Comparison of ENCODE assay signal across 23 mouse cellular contexts in genomic region chr12:99213218-99213617, GRCm38 (mm10).
A peak's percentile ranks its signal among the peaks of the same experiment; 100 is the strongest.
DNase-seq lines count a peak whose midpoint lies in the region; ATAC-seq and TF ChIP-seq lines count a peak whose summit lies in the region.
"Had no signal": no experiment of that assay in that cellular context is flagged by ENCODE, and none has a peak within 500 bp of the region (broad histone marks: within the 10 kb centered on the region; RNA-seq: fewer than 3 reads in every experiment).

No protein-coding gene starts in this region.

- no peak for TF ChIP-seq CTCF in stomach, postnatal 0 days (IDR thresholded peaks at IDR 0.05; ENCODE audit: low read depth)

- H3K36me3 ChIP-seq in embryonic facial prominence, embryonic 11.5 days (replicated peaks; ENCODE audit: control insufficient read depth, insufficient read depth, low read depth, low read length) = no peaks in the 10 kb centered on the region; the same call in 1 of the 2 replicates
- H3K36me3 ChIP-seq in embryonic facial prominence, embryonic 10.5 days (replicated peaks) = peaks cover 22% of the 10 kb centered on the region
- H3K36me3 ChIP-seq in heart, embryonic 12.5 days = peaks cover 6% of the 10 kb centered on the region; the same call in 1 of the 2 replicates
- peaks cover 40% of the 10 kb centered on the region for H3K36me3 ChIP-seq in midbrain, embryonic 10.5 days
- no peaks in the 10 kb centered on the region for H3K36me3 ChIP-seq in midbrain, embryonic 15.5 days (replicated peaks)
- H3K36me3 ChIP-seq in kidney, embryonic 16.5 days (ENCODE audit: insufficient read depth, low read length) = 0 out of 2 replicates have a peak, but pooled peaks cover 3% of the 10 kb centered on the region
- H3K36me3 ChIP-seq in stomach, postnatal 0 days (ENCODE audit: control insufficient read depth, insufficient read depth, low read length) = no peaks in the 10 kb centered on the region; the same call in 1 of the 2 replicates
- H3K36me3 ChIP-seq: neural tube, embryonic 13.5 days had no signal

- ATAC-seq in embryonic facial prominence, embryonic 11.5 days (replicated peaks; ENCODE audit: insufficient number of reproducible peaks, low FRiP score, low TSS enrichment, low read depth) = 0 out of 2 replicates have a peak, but pooled peaks have one; percentile 30
- no peak for ATAC-seq in heart, embryonic 12.5 days (ENCODE audit: insufficient number of reproducible peaks, low FRiP score)
- no peak for ATAC-seq in midbrain, embryonic 15.5 days (replicated peaks)
- no peak for ATAC-seq in kidney, embryonic 16.5 days (ENCODE audit: low FRiP score, low TSS enrichment)
- ATAC-seq in stomach, postnatal 0 days (ENCODE audit: low FRiP score, low TSS enrichment) = no peak
- ATAC-seq: intestine, postnatal 0 days had no signal

- no peaks in the 10 kb centered on the region for H3K9me3 ChIP-seq in embryonic facial prominence, embryonic 11.5 days (replicated peaks; ENCODE audit: control insufficient read depth, low read length)
- H3K9me3 ChIP-seq in embryonic facial prominence, embryonic 10.5 days = no peaks in the 10 kb centered on the region
- no peaks in the 10 kb centered on the region for H3K9me3 ChIP-seq in heart, embryonic 12.5 days (replicated peaks)
- no peaks in the 10 kb centered on the region for H3K9me3 ChIP-seq in midbrain, embryonic 10.5 days (replicated peaks)
- no peaks in the 10 kb centered on the region for H3K9me3 ChIP-seq in midbrain, embryonic 15.5 days
- H3K9me3 ChIP-seq in kidney, embryonic 16.5 days (ENCODE audit: low read length) = no peaks in the 10 kb centered on the region
- no peaks in the 10 kb centered on the region for H3K9me3 ChIP-seq in stomach, postnatal 0 days (ENCODE audit: control insufficient read depth, low read length)
- H3K9me3 ChIP-seq: embryonic facial prominence, embryonic 12.5 days; forebrain, embryonic 12.5 days; liver, embryonic 13.5 days; megakaryocyte, embryonic 14.5 days; neural tube, embryonic 13.5 days had no signal

- no peaks in the 10 kb centered on the region for H3K27me3 ChIP-seq in embryonic facial prominence, embryonic 11.5 days (ENCODE audit: control insufficient read depth, insufficient read depth, low read length)
- H3K27me3 ChIP-seq in embryonic facial prominence, embryonic 10.5 days (replicated peaks; ENCODE audit: low read depth, poor library complexity, severe bottlenecking) = no peaks in the 10 kb centered on the region
- no peaks in the 10 kb centered on the region for H3K27me3 ChIP-seq in heart, embryonic 12.5 days (replicated peaks)
- H3K27me3 ChIP-seq in midbrain, embryonic 10.5 days (ENCODE audit: low read depth, poor library complexity, severe bottlenecking) = peaks cover 2% of the 10 kb centered on the region; the same call in 1 of the 2 replicates
- no peaks in the 10 kb centered on the region for H3K27me3 ChIP-seq in midbrain, embryonic 15.5 days (replicated peaks)
- no peaks in the 10 kb centered on the region for H3K27me3 ChIP-seq in kidney, embryonic 16.5 days (ENCODE audit: insufficient read depth, low read length)
- no peaks in the 10 kb centered on the region for H3K27me3 ChIP-seq in stomach, postnatal 0 days (ENCODE audit: control insufficient read depth, insufficient read depth, low read length)
- H3K27me3 ChIP-seq: embryonic facial prominence, embryonic 12.5 days; forebrain, embryonic 12.5 days; liver, embryonic 13.5 days; neural tube, embryonic 13.5 days had no signal

- no peak overlapping the region for H3K4me3 ChIP-seq in embryonic facial prominence, embryonic 11.5 days (ENCODE audit: low read depth, low read length)
- H3K4me3 ChIP-seq in embryonic facial prominence, embryonic 10.5 days = no peak overlapping the region
- H3K4me3 ChIP-seq in heart, embryonic 12.5 days = no peak overlapping the region
- H3K4me3 ChIP-seq in midbrain, embryonic 10.5 days = no peak overlapping the region
- H3K4me3 ChIP-seq in midbrain, embryonic 15.5 days = no peak overlapping the region
- no peak overlapping the region for H3K4me3 ChIP-seq in kidney, embryonic 16.5 days (ENCODE audit: low read length)
- no peak overlapping the region for H3K4me3 ChIP-seq in stomach, postnatal 0 days (ENCODE audit: low read depth, low read length)
- H3K4me3 ChIP-seq: embryonic facial prominence, embryonic 12.5 days; forebrain, embryonic 12.5 days; left cerebral cortex, adult 2 months; liver, embryonic 13.5 days; megakaryocyte, embryonic 14.5 days; myocyte; neural tube, embryonic 13.5 days had no signal

- peaks cover 3% of the 10 kb centered on the region for H3K4me1 ChIP-seq in embryonic facial prominence, embryonic 11.5 days (ENCODE audit: control insufficient read depth, insufficient read depth, low read length)
- H3K4me1 ChIP-seq in embryonic facial prominence, embryonic 10.5 days = peaks cover 44% of the 10 kb centered on the region
- peaks cover 68% of the 10 kb centered on the region for H3K4me1 ChIP-seq in heart, embryonic 12.5 days (replicated peaks)
- H3K4me1 ChIP-seq in midbrain, embryonic 10.5 days = peaks cover 61% of the 10 kb centered on the region
- H3K4me1 ChIP-seq in midbrain, embryonic 15.5 days = peaks cover 33% of the 10 kb centered on the region
- peaks cover 15% of the 10 kb centered on the region for H3K4me1 ChIP-seq in kidney, embryonic 16.5 days (ENCODE audit: insufficient read depth, low read length)
- H3K4me1 ChIP-seq in stomach, postnatal 0 days (replicated peaks; ENCODE audit: control insufficient read depth, insufficient read depth) = peaks cover 6% of the 10 kb centered on the region; the same call in 1 of the 2 replicates

- H3K4me2 ChIP-seq in embryonic facial prominence, embryonic 11.5 days (ENCODE audit: low read depth, low read length) = no peak overlapping the region
- H3K4me2 ChIP-seq in heart, embryonic 12.5 days = no peak overlapping the region
- no peak overlapping the region for H3K4me2 ChIP-seq in midbrain, embryonic 15.5 days
- no peak overlapping the region for H3K4me2 ChIP-seq in kidney, embryonic 16.5 days (replicated peaks; ENCODE audit: low read depth, low read length)
- H3K4me2 ChIP-seq in stomach, postnatal 0 days (replicated peaks; ENCODE audit: low read depth) = no peak overlapping the region
- H3K4me2 ChIP-seq: embryonic facial prominence, embryonic 12.5 days; forebrain, embryonic 12.5 days; liver, embryonic 13.5 days; neural tube, embryonic 13.5 days had no signal

- WGBS in embryonic facial prominence, embryonic 11.5 days = 94% methylated on average over 12 of the region's 12 CpGs
- WGBS in embryonic facial prominence, embryonic 10.5 days = 93% methylated on average over 12 of the region's 12 CpGs
- 70% methylated on average over 12 of the region's 12 CpGs for WGBS in heart, embryonic 12.5 days
- 96% methylated on average over 12 of the region's 12 CpGs for WGBS in midbrain, embryonic 10.5 days
- 91% methylated on average over 12 of the region's 12 CpGs for whole genome bisulfite sequencing in midbrain, embryonic 15.5 days
- 95% methylated on average over 12 of the region's 12 CpGs for WGBS in kidney, embryonic 16.5 days
- WGBS in stomach, postnatal 0 days = 88% methylated on average over 12 of the region's 12 CpGs

- DNase-seq in embryonic facial prominence, embryonic 11.5 days (ENCODE audit: low spot score) = no peak
- no peak for DNase-seq in embryonic facial prominence, embryonic 10.5 days (ENCODE audit: low spot score)
- no peak for DNase-seq in heart, postnatal 10 days
- no peak for DNase-seq in midbrain, embryonic 10.5 days (ENCODE audit: low spot score)
- DNase-seq in stomach, postnatal 0 days (ENCODE audit: low spot score) = no peak
- DNase-seq: adrenal gland, postnatal 10 days; gastrocnemius, postnatal 10 days; kidney, postnatal 36 days; liver, embryonic 13.5 days; lung, adult 2 months; lung, postnatal 14 days; midbrain, embryonic 14.5 days; thymus, postnatal 25 days had no signal

- no peak overlapping the region for H3K9ac ChIP-seq in embryonic facial prominence, embryonic 11.5 days (replicated peaks; ENCODE audit: low read length)
- H3K9ac ChIP-seq in heart, embryonic 12.5 days = no peak overlapping the region
- H3K9ac ChIP-seq in midbrain, embryonic 15.5 days = no peak overlapping the region
- H3K9ac ChIP-seq in kidney, embryonic 16.5 days (replicated peaks; ENCODE audit: low read length) = no peak overlapping the region
- no peak overlapping the region for H3K9ac ChIP-seq in stomach, postnatal 0 days (ENCODE audit: low read length)
- H3K9ac ChIP-seq: embryonic facial prominence, embryonic 12.5 days; forebrain, embryonic 12.5 days; liver, embryonic 13.5 days; neural tube, embryonic 13.5 days had no signal

- H3K27ac ChIP-seq in embryonic facial prominence, embryonic 11.5 days (replicated peaks; ENCODE audit: low read depth, low read length) = no peak overlapping the region
- no peak overlapping the region for H3K27ac ChIP-seq in embryonic facial prominence, embryonic 10.5 days (replicated peaks)
- H3K27ac ChIP-seq in heart, embryonic 12.5 days (ENCODE audit: poor library complexity, severe bottlenecking) = peak overlapping the region; percentile 33; the same call in 1 of the 2 replicates
- H3K27ac ChIP-seq in midbrain, embryonic 10.5 days (replicated peaks) = peak overlapping the region; percentile 50
- H3K27ac ChIP-seq in midbrain, embryonic 15.5 days = no peak overlapping the region
- no peak overlapping the region for H3K27ac ChIP-seq in kidney, embryonic 16.5 days (ENCODE audit: low read length)
- no peak overlapping the region for H3K27ac ChIP-seq in stomach, postnatal 0 days (replicated peaks)
- H3K27ac ChIP-seq: embryonic facial prominence, embryonic 12.5 days; left cerebral cortex, adult 2 months; liver, embryonic 13.5 days; neural tube, embryonic 13.5 days had no signal

- TF ChIP-seq EP300 in stomach, postnatal 0 days (optimal IDR thresholded peaks at IDR 0.05) = no peak

- intact Hi-C loops in heart, postnatal 10 days (cut with DNase I) = no loop called here

Comparison
In these comparisons a context has a peak if more than half of its experiments do, and no peak if none do; other contexts are left out.
1. H3K27ac ChIP-seq: peak in heart, embryonic 12.5 days (single experiment) and midbrain, embryonic 10.5 days (single experiment); none in embryonic facial prominence, embryonic 11.5 days (single experiment), embryonic facial prominence, embryonic 10.5 days (single experiment), midbrain, embryonic 15.5 days (single experiment), kidney, embryonic 16.5 days (single experiment) and stomach, postnatal 0 days (single experiment).